Mouse (Mus musculus) hematopoietic multipotent progenitor cell, adult 10-12 weeks (in vitro differentiated cells): ENCODE data around the gene Eri2. TPM values are rescaled to one million over a fixed set of nuclear protein-coding genes. Genes with fewer than 3 reads are reported as not detected.

Source experiments
- polyA plus RNA-seq: library from polyadenylated mRNA; stranded (reverse); fragments of >175 nt; gene quantifications from 2 replicates; pipeline ENCODE4 v1.2.3, GENCODE M21; 2012; ENCODE audit warnings: low replicate concordance

The Eri2 gene
- polyA plus RNA-seq = 0.15 and 0.46 TPM in 2 replicates

DNA sequence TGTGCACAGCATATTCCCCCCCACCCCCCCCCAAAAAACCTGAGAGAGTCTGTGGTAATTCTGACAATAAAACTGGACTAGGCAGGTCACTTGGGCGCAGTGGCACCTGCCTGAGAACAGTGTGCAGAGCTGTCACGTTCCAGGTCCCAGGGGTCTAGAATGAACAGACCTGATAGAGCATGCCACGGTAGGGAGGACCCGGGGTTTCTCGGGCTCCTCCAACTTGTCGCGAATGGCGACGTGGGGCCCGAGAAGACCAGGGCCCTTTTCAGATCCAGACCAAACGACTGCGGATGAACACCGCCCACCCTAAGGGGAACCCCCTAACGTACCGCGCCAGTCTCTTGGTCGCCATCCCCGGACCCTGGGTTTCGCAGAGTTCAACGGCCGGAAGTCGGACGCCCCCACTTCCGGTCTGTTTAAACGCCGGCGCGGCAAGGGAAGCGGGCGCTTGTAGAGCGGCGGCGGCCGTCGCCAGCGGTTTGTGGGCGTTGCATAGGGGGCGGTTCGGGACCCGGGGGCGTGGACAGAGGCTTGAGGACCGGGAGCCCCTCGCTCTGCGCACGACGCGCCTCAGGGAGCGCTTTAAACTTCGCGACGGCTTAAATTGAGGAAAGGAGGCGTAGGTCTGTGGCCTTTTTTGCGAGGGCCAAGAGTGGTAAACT, at the start of gene Eri2, which contains the start of gene Rexo5:
Eri2 (minus strand) TSS at position 473 of the 665 bp plus-strand sequence.
Rexo5 (plus strand) TSS at position 421 of the 665 bp plus-strand sequence.

DNA sequence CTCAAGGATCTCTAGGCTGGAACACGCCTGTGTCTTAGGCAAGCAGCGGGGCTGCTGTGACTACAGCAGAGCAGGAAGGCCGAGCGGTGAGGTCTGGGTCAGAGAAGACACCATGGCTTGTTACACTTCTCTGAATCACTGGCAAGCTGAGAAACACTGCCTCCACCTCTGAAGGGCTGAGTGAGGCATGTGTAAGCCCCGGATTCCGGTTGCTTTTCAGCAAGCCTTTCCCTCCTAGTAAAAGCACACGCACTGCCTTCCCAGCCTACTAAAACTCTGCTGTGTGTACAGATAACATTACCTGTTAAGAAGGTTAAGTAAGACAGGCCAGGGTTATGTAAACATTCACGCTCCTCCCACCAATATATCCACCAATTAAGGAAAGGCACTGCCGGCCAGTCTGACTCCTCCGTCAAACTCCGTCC, 33.3 kb downstream of the Eri2 start, which contains the start of gene Acsm3:
Acsm3 (plus strand) TSS at position 397 of the 425 bp plus-strand sequence.

DNA sequence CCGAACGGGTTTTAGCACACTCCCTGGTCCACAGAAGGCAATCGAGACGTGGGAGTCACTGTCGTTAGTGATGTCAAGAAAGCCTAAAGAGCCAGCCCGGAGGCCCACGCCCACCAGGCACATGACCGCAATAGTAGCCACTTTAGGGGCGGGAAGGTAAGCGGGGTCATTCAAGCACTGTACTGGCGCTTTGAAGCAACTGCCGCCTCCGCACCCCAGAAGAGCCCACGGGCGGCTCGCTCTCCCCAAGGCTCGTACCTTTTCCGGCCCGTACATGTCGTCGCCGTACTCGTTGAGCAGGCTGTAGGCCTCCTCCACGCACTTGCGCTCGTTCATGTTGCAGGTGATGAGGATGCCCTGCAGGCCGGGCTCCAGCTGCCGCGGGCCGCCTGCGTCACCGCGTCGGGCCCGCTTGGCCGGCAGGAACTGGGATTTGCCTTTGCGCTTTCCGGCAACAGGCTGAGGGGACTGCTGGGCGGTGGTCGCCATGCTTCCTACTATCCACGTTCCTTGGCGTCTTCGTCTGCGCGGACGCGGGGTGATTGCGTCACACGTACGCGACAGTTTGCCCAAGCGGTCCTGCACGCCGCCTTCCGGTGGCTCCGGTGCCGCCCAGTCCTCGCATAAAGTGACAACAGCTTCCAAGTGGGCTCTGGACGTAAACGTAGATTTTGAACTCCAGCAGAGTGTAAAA, 73.5 kb downstream of the Eri2 start, which contains the start of gene Thumpd1:
Thumpd1 (minus strand) TSS at position 546 of the 694 bp plus-strand sequence.

Other genes starting within 250 kb of the Eri2 start
- not detected in 2 replicates for gene Acsm2, start 239.7 kb downstream of the Eri2 start, polyA plus RNA-seq
- gene Acsm1, start 187.0 kb downstream of the Eri2 start, polyA plus RNA-seq = not detected in 2 replicates
- not detected in 2 replicates for gene Acsm4, start 104.0 kb downstream of the Eri2 start, polyA plus RNA-seq
- 21.2 and 42.4 TPM in 2 replicates for gene Thumpd1, start 73.3 kb downstream of the Eri2 start, polyA plus RNA-seq
- gene Acsm3, start 33.1 kb downstream of the Eri2 start, polyA plus RNA-seq = not detected in 2 replicates
- 2.1 and 5.1 TPM in 2 replicates for gene Rexo5, start 52 bp downstream of the Eri2 start, polyA plus RNA-seq
- gene Lyrm1, start 101.8 kb upstream of the Eri2 start, polyA plus RNA-seq = 1.1 and 1.5 TPM in 2 replicates
- gene Dcun1d3, start 102.2 kb upstream of the Eri2 start, polyA plus RNA-seq = 3.8 and 7.8 TPM in 2 replicates